Mouse (Mus musculus) layer of hippocampus, adult 9-10 months (tissue): ENCODE measurements around the gene Clpp.

ENCODE experiments used
- DNase-seq: peaks from one replicate; pipeline ENCODE4 v3.0.0; 2022; ENCODE audit warnings: low spot score

Gene Clpp

DNA sequence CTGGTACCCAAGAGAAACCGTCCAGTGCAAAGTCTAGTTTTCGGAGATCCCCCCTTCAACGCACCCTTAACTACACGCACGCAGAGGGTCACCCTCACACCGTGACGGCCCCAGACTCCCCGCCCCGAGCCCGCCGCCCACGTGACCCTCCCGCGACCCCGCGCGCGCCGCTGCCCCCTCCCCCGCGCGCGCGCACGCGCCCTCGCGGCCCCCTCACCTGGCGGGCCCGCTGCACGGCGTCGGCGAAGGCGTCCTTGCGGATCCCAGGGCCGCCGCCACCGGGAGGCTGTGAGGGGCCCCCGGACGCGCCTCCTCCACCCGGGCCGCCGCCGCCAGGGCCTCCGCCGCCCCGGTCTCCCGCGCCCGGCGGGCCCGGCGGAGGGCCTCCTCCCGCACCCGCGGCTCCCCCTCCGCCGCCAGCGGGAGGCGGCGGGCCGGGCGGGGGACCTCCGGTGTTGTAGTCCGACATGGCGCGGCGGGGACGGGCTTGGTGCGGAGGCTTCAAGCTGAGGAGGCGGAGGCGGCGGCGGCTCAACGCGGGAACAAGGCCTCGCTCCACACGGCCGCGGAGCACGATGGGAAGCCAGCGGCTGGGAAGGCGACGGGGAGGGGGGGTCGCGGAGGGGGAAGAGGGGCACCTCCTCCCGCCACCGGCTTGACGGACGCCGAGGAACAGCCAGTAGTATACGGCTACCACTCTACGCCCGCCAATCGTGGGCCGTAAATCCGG, 41.0 kb downstream of the Clpp start, which contains the start of gene Khsrp:
TSS of gene Khsrp (minus strand) at position 592 of the 730 bp plus-strand sequence.
- no peak for DNase-seq

DNA sequence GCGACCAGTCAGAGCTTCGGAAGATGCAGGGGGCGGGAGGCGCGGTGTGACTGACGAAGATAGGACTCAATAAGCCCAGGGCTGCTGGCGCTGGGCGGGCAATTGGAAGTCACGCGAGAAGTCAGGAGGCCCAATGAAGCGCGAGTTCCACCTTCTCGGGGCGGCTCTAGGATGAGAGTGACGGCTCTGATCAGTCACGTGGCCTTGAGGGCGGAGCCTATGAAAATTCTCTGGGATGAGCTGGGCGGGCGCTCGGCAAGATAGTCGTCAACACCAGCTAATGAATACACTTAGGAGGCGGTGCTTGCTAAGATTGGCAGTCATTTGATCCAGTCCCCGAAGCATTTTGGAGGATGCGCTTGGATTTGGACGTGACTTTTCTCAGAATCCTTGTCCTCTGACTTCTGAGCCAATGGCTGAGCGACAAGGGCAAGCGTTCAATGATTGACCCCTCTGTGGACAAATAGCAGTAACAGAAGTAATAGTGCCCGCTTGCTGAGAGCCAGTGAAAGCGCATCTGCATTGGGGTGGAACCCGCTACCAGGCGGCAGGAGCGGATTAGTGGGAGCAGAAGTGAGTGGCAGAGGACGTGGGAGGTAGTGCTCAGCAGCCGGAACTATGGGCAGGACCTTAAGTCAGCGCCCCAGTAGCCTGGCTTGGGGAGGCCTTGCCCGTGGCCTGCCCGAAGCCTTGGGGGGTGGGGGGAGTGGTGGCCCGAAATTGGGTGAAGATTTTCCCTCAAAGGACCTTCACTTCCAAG, 41.7 kb downstream of the Clpp start:
- DNase-seq = peak; percentile 100

DNA sequence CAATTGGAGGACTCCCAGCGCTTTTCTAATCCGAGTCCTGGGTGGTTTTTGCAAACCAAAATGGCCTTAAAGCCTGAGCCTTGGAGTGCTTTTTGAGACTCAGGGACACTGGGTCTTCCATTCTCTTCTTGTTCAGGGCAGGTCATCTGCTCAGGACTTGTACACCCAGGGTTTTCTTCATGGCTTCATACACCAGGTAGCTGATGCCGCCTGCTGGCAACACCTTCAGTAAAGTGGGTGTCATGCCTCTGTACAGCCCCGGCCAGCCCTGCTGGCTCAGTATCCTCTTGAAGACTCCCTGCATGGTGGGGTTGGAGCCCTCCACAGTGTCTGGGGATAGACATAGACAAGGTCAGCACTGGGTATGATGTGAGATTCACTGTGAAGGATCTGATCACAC, 42.7 kb downstream of the Clpp start:
- no peak for DNase-seq

- DNase-seq = no peak
Observed at GRCm38 (mm10) chr17:57038978-57039377, 48.9 kb downstream of the Clpp start.

- DNase-seq = no peak
Observed at GRCm38 (mm10) chr17:57041554-57041953, 51.4 kb downstream of the Clpp start, which contains the start of gene Slc25a41. Gene Slc25a41, minus strand, starts transcription at chr17:57041654.
